Mouse (Mus musculus) gastrocnemius, postnatal 14 days (tissue): ENCODE results near the gene Adamts7. TPM values are rescaled to one million over a fixed set of nuclear protein-coding genes. Genes with fewer than 3 reads are reported as not detected.

Experiments
- DNase-seq: peaks from one replicate; pipeline ENCODE4 v3.0.0; 2021; ENCODE audit warnings: mixed read lengths
- intact Hi-C: fragments of 180-260 bp; cut with DNase I; formaldehyde crosslinking; loops from one replicate; pipeline ENCODE4 v1.15.1; 2025; ENCODE audit warnings: low total_unique reads
- long read RNA-seq, 2 experiments: library from polyadenylated mRNA; stranded (forward); transcript quantifications; one replicate each; pipeline ENCODE4 v2.0.0; 2021
- total RNA-seq, 2 experiments: library from RNA; stranded (reverse); gene quantifications; 2 replicates each; pipeline ENCODE4 v1.2.3; 2021

The Adamts7 gene
- total RNA-seq: 1 to 10 TPM; 4.3 TPM
- long read RNA-seq, experiment 1, full-length matches to known transcripts: 1 of 5 reads
- long read RNA-seq, experiment 1, partial matches to known transcripts: 4 of 5 reads
- long read RNA-seq, experiment 1, other reads (novel, unspliced or antisense): 0 of 5 reads
- long read RNA-seq, experiment 2, partial matches to known transcripts: 2 of 3 reads
- long read RNA-seq, experiment 2, other reads (novel, unspliced or antisense): 1 of 3 reads

GRCm38 (mm10) chr9:90162926-90163748, at the start of gene Adamts7:
Gene Adamts7, plus strand, starts transcription at chr9:90163069.
- intact Hi-C loops: no loop called here
- DNase-seq: peak; percentile 43

DNA sequence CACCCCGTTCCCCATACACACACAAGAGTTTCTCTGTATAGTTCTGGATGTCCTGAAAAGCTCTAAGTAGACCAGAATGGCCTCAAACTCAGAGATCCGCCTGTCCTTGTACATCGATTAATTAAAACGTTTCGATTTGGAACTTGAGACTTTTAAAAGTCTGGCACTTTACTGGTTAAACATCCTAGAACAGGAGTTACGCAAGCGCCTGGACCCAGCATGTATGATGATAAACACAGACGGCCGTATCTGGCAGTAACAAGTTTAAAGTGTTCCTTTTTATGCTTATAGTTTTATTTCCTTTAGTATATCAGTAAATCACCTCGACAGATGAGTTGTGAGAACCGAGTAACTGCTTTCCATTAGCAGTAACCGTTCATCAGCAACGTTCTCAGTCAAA, 49.7 kb upstream of the Adamts7 start:
- DNase-seq: no peak
- intact Hi-C loops: no loop called here

DNA sequence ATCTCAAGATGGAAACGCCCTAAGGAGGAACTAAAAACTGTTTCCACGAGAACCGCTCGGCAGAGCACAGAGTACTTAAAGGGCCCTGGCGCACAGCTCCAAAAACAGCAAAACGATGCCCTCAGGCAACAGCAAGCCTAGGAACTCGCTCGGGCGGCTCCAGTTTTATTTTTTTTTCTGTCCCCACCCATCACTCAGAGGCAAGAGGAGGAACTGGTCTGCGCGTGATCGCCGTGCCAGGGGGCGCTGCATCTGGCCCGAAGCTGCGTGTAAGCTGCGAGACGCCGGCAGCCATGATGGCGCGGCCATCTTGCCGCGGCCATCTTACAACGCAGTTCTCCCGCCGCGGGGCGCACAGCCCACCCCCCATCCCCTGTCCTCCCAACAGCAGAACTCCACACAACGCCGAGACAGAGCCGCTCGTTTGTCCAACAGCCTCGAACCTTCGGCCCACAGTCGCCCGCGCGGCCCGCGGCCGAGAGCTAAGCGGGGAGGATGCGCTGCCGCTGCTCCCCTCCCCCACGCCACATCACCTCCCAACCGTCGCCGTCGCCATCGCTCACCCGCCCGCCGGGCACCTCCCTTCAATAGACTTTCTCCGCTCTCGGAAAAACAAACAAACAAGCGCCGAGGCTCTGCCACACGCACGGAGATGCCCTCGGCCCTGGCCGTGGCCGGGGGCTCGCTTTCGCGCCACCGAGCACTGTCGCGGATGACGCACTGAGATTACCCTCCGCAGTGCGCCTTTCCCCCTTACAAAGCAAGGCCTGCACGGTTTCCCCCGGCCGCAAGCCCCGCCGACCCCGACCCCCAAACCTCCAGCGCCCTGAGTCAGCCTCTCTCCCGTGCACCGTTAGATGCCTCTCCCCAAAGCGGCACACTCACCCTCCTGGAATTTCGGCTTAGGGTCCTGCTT, 49.0 kb upstream of the Adamts7 start:
- peak; percentile 88 for DNase-seq
- intact Hi-C loops: no loop called here

DNA sequence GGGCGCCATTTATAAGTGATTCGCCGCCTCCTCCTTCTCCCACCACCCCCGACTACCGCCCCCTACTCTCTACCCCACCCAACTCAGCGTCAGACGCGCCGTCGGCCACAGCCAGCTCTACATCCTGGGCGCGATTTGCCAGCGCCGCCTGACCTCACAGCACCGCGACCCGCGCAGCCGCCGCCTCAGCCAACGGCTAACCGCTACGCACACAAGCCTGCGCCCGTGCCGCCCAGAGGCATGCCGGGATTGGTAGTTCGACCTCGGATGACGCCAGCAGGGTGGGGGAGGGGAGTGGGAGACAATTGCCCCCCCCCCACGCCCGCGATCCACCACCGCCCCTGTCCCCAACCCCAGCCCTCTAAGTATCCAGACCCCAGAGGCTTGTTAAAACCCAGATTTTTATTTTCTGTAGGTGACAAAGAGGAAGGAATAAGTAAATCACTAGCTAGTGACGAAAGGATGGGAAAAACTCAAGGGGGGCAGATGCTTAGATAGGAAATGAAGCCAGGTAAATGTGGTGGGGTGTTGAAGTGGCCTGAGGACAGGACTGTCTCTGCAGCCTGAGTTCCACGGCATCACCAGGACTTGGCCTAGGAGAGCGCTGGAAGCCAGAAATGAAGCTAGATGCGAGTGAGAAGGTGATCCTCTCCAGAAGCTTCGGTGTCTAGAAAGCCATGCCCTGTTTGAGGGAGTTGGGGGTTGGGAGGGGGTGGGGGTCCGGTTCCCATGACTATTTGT, 48.1 kb upstream of the Adamts7 start, which contains the start of gene Morf4l1:
TSS of gene Morf4l1 (minus strand) at position 208 of the 741 bp plus-strand sequence.
- peak; percentile 98 for DNase-seq
- intact Hi-C loops: no loop called here

- no peak for DNase-seq
- intact Hi-C loops: no loop called here
Measured at GRCm38 (mm10) chr9:90115308-90115700, 47.6 kb upstream of the Adamts7 start.

DNA sequence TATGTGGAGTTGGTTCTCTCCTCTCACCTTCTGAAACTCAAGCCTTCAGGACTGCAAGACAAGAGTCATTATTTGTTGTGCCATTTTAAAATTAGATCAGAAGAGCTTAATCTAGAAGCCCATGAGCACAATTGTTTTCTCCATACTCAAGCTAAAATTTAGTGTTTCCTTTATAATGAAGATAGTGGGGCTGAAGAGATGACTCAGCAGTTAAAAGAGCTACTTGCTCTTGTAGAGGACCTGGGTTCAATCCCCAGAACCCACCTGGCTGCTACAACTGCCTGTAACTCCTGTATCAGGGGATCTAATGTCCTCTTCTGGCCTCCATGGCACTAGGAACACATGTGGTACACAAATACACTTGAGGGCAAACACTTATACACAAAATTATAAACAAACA, 45.6 kb upstream of the Adamts7 start:
- DNase-seq: no peak
- intact Hi-C loops: no loop called here

DNA sequence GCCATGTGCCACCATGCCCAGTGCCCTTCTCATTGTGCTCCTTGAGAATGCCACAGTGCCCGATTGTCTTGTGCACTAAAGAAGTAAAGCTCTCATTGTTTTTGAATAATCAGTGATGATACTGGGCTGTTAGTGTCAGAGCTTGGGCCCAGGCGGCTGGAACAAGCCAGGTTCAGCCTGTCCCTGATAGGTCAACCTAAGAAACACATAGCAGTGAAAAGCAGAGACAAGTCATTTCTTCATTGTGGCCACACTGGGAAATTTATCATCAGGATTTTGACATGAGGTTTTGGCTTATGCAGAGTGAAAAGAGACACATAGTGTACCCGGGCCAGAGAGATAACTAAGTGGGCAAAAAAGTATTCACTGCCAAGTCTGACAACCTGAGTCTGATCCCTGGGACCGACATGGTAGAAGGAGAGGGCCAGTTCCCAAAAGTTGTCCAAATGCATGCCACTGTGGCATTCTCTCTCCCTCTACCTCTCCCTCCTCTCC, 40.6 kb upstream of the Adamts7 start:
- no peak for DNase-seq
- intact Hi-C loops: no loop called here

GRCm38 (mm10) chr9:90124156-90124872, 38.6 kb upstream of the Adamts7 start:
- intact Hi-C loops: no loop called here
- no peak for DNase-seq

- DNase-seq: no peak
- intact Hi-C loops: no loop called here
Measured at GRCm38 (mm10) chr9:90124873-90125245, 38.0 kb upstream of the Adamts7 start.

DNA sequence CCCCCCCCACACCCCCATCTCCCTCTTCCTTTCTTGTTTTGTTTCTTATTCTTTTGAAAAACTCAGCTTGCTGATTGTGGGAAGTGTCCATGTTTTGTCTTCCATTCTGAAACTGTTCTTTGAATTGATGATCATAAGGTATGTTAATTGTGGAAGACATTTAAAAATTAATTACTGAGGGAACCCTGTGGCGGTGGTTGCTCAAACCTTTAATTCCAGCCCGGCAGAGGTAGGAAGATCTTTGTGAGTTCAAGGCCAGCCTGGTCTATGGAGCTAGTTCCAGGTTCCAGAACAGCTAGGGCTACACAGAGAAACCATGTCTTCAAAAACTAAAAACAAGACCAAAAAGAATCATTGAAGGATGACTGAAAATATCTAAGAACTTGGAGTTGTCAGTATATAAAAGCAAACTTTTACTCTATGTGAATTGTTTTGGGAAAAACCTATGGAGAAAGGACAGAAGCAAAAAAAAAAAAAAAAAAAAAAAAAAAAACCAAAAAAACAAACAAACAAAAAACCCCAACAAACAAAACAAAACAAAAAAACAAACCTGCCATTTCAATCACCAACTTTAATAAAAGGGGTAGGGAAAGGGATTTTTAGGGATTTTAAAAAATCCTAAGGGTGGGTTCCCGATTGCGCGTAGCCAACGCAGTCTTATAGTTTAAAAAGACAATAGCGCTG, 37.3 kb upstream of the Adamts7 start:
- intact Hi-C loops: no loop called here
- no peak for DNase-seq

GRCm38 (mm10) chr9:90126260-90127010, 36.4 kb upstream of the Adamts7 start:
- intact Hi-C loops: no loop called here

DNA sequence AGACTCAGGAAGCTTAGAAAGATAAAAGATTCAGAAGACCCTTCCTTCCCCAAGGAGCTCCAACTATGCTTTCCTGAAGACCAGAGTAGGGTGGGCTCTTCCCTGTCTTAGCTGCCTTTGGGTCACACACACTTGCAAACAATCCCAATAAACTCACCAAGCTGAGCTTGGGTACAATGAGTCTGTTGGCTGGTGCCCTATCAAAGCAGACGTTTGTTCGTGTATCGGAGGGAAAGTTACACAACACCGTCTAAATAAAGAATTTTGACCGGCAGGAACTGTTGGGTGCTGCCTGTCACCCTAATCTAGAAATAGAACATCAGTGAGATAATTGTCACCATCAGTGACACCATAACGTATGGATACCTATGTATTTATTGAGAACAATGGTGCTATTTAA, 35.7 kb upstream of the Adamts7 start:
- intact Hi-C loops: no loop called here
- DNase-seq: no peak

More at GRCm38 (mm10) chr9:90126260-90127010, 36.4 kb upstream of the Adamts7 start:
- DNase-seq: peak; percentile 66

DNA sequence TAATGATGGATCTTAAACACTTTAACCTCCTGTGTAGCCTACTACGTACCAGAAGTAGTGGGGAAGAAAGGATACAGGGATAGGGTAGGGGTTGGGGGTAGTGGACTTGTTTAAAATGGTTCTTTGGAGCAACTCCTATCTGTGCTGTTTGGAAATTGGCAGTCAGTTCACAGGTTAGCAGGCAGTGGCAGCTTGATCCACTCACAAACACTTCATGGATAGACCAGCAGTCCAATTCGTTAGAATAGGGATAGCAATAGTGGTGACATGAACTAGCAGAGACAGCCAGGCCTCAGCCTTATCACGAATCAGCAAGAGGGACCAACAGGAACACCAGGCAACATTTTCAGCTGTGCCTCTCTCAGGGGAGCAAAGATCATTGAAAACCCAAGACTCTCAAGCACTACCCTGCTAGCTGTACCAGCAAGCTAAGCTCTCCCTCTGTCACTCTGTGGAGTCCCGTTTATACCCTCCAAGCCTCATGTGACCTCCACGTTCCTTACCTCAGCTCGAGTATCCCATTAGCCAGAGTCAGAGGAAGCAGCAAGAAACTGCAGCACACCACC, 34.1 kb upstream of the Adamts7 start:
- intact Hi-C loops: no loop called here
- no peak for DNase-seq

DNA sequence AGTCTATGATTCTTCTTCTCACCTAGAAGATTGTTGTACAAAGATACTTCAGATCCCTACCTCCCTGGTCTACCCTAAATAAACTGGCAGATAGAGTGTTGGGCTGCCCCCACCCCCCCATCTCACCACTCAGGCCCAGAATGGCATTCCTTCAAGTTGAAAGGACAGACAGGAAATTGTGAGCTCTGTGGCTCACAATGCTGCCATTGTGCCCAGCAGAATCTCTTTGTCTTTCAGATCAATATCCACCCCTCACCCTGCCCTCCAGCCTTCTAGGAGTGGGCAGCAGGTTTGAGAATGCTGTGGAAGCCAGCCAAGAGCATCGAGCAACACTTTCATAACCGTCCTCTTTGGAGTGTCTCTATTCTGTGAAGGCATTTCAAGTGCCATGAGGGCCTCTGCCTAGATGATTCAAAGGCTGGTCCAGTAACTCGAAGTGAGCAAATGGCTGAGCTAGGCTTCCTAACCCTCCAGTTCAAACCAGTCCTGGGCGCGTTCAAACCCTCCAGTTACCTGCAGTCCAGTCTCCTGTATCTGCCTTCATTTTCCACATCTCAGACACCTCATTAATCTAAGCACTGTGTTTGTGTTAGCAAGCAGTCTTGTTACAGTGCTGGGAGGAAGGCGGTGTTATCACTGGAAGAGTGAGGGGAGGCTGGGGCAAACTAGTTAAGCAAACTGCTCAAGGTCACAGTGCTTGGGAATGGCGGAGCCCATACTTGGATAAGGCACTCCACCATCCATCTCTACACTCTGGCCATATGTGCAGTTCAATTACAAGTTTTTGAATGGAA, 29.1 kb upstream of the Adamts7 start:
- intact Hi-C loops: no loop called here
- no peak for DNase-seq

DNA sequence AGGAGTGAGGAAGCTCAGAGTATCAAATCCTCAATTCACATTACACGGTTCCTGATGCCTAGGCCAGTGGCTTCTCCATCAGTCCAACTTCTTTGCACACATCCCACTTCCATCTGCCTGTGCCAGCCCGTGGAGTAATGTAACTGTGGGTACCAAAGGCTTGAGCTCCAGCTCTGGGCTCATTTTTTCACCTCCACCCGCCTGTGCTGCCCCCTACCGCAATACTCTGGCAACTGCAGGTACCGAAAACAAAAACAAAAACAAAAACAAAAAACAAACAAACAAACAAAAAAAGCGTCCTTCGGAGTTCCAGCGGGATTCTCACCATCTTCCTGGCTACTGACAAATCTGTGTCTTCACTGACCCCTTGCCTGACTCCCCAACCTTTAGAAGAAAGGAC, 27.4 kb upstream of the Adamts7 start:
- intact Hi-C loops: no loop called here
- no peak for DNase-seq

DNA sequence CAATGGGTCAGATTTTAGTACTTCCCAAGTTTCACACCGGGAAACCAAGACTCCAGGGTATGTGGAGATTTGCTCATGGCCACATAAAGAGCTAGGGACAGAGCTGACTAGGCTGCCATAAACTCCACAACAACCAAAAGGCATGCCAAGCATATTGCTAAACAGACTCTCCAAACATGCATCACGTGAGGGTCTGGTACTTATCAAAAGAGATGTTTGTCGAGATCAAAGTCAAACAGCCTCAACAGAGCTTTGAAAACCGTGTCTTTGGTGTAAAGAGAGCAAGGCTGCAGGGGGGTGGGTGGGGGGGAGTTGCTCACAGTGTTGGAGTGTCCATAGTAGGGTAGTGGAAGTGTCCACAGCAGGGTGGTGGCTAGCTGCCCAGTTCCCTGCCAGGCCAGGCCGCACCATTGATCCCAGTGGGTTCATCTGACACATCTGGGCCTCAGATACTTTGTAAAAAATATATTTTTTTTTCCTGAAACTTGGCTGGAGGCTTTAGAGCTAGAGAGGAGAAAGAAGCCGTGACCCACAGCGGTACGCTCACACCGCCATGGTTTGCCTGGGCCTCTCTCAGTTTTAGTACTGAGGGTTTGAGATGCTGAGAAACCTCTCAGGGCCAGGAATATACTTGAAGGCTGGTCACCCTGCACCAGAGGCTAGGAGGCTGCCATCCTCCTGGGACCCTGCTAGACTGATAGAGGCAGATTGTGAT, 26.7 kb upstream of the Adamts7 start:
- intact Hi-C loops: no loop called here
- no peak for DNase-seq
